ENCODE assay signal across 8 mouse cellular contexts in the genomic region with DNA sequence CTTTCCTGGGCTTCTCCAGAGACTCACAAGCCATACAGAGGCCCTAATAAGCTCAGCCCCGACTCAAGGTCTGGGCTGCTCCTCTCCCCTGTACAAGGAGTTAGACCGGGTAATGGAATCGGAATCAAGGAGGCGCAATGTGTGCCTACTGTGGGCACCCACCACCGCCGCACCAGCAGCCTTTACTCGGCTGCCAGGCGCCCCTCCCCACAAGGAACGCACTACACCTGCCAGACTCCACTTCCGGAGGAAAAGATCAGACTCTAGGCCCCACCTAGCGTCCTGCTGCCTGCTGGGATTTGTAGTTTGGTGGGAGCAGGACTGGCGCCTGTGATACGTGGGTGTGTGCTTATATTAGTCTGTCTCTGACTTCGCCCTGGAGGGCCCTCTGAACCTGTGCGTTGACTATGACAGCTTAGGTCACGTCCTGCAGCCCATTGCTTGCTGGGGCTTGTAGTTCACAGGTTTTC. TPM values are rescaled to one million over a fixed set of nuclear protein-coding genes. Genes with fewer than 3 reads are reported as not detected.
DNase-seq lines count a peak whose midpoint lies in the region; ATAC-seq and TF ChIP-seq lines count a peak whose summit lies in the region.

No protein-coding gene starts in this region.

- peaks cover 0 to 13% of the 10 kb centered on the region in 2 experiments; a peak in 2 of 4 replicates for H3K36me3 ChIP-seq in MEL (ENCODE audit: control insufficient read depth in 1 of 2, insufficient read depth in 2 of 2, low read length in 2 of 2)
- H3K36me3 ChIP-seq in forebrain, postnatal 0 days (ENCODE audit: insufficient read depth), result no peaks in the 10 kb centered on the region
- H3K36me3 ChIP-seq in lung, embryonic 16.5 days (ENCODE audit: control insufficient read depth, insufficient read depth, low read length), result no peaks in the 10 kb centered on the region

- ATAC-seq in forebrain, postnatal 0 days, result peak; percentile 98
- ATAC-seq in hematopoietic stem cell, adult 5-6 weeks (replicated peaks in 1 of 2; ENCODE audit: insufficient read depth in 1 of 2, low FRiP score in 2 of 2, low TSS enrichment in 1 of 2, low read depth in 1 of 2, poor library complexity in 2 of 2, severe bottlenecking in 2 of 2), result peak; percentile 94 to 95
- ATAC-seq in lung, embryonic 16.5 days (ENCODE audit: low read depth), result peak; percentile 95

- no peaks in the 10 kb centered on the region for H3K9me3 ChIP-seq in MEL (replicated peaks; ENCODE audit: insufficient read depth, low read length)
- no peaks in the 10 kb centered on the region for H3K9me3 ChIP-seq in forebrain, postnatal 0 days (ENCODE audit: low read length)
- no peaks in the 10 kb centered on the region for H3K9me3 ChIP-seq in lung, embryonic 16.5 days (ENCODE audit: control insufficient read depth, low read length)

- H3K27ac ChIP-seq in MEL (ENCODE audit: control insufficient read depth, low read depth, low read length), result peak overlapping the region; percentile 44; the same call in 1 of the 2 replicates
- H3K27ac ChIP-seq in cerebellum, adult 2 months (ENCODE audit: insufficient read depth, low read length), result peak overlapping the region; percentile 82
- peak overlapping the region; percentile 47; the same call in 1 of the 2 replicates for H3K27ac ChIP-seq in forebrain, postnatal 0 days (ENCODE audit: low read depth, low read length)
- H3K27ac ChIP-seq in lung, embryonic 16.5 days (ENCODE audit: low read length), result peak overlapping the region; percentile 9; the same call in 1 of the 2 replicates

- TF ChIP-seq CTCF in MEL (IDR thresholded peaks at IDR 0.05 in 2 of 3, conservative IDR thresholded peaks at IDR 0.05 in 1 of 3; ENCODE audit: control insufficient read depth in 1 of 3, insufficient read depth in 1 of 3, low read depth in 2 of 3, low read length in 3 of 3, poor library complexity in 1 of 3, severe bottlenecking in 1 of 3), result no peak
- TF ChIP-seq CTCF in cerebellum, adult 2 months (IDR thresholded peaks at IDR 0.05; ENCODE audit: borderline replicate concordance, insufficient read depth, low read depth, low read length), result no peak
- TF ChIP-seq CTCF in forebrain, postnatal 0 days (IDR thresholded peaks at IDR 0.05; ENCODE audit: low read depth), result peak; percentile 48

- H3K27me3 ChIP-seq in MEL (ENCODE audit: control insufficient read depth in 1 of 2, insufficient read depth in 2 of 2, low read length in 2 of 2), result no peaks in the 10 kb centered on the region
- no peaks in the 10 kb centered on the region for H3K27me3 ChIP-seq in cerebellum, adult 2 months (ENCODE audit: control insufficient read depth, insufficient read depth, low read length)
- H3K27me3 ChIP-seq in forebrain, postnatal 0 days (ENCODE audit: insufficient read depth, low read length), result no peaks in the 10 kb centered on the region
- no peaks in the 10 kb centered on the region for H3K27me3 ChIP-seq in lung, embryonic 16.5 days (ENCODE audit: control insufficient read depth, insufficient read depth, low read depth, low read length)

- no peak for TF ChIP-seq RAD21 in MEL (IDR thresholded peaks at IDR 0.05; ENCODE audit: low read depth, low read length)

- 2% methylated on average over 16 of the region's 16 CpGs for WGBS in cerebellum, adult 2 months
- under 1% methylated on average over 16 of the region's 16 CpGs for WGBS in forebrain, postnatal 0 days
- 2% methylated on average over 16 of the region's 16 CpGs for WGBS in lung, embryonic 16.5 days

- DNase-seq in MEL (ENCODE audit: low read depth, low spot score), result peak; percentile 96
- DNase-seq in cerebellum, adult 2 months, result peak; percentile 91 to 97
- DNase-seq in forebrain, postnatal 0 days, result peak; percentile 91
- DNase-seq in layer of hippocampus, adult 9-10 months (ENCODE audit: low spot score), result peak; percentile 88
- peak; percentile 52 for DNase-seq in ovary, postnatal 10 days (ENCODE audit: low spot score)
- peak; percentile 82 to 83 for DNase-seq in thymus, postnatal 10 days (ENCODE audit: low spot score in 2 of 2)

- H3K79me2 ChIP-seq in MEL (ENCODE audit: control insufficient read depth, insufficient read depth, low read length, poor library complexity), result no peaks in the 10 kb centered on the region; the same call in 1 of the 2 replicates

- TF ChIP-seq EP300 in MEL (IDR thresholded peaks at IDR 0.05; ENCODE audit: low read depth in 1 of 2, low read length in 2 of 2), result peak in 1 of 2 experiments; percentile 21; a peak in 1 of 4 replicates

- peak overlapping the region; percentile 65 for H3K4me2 ChIP-seq in forebrain, postnatal 0 days (ENCODE audit: low read depth)
- peak overlapping the region; percentile 76 for H3K4me2 ChIP-seq in lung, embryonic 16.5 days (ENCODE audit: low read depth, low read length)

- peak overlapping the region; percentile 65 to 75 for H3K4me3 ChIP-seq in MEL (ENCODE audit: control insufficient read depth in 1 of 2, insufficient read depth in 1 of 2, low read depth in 2 of 2, low read length in 2 of 2)
- H3K4me3 ChIP-seq in cerebellum, adult 2 months (replicated peaks; ENCODE audit: insufficient read depth, low read depth, low read length), result peak overlapping the region; percentile 73
- peak overlapping the region; percentile 42 for H3K4me3 ChIP-seq in forebrain, postnatal 0 days (ENCODE audit: low read depth, low read length)
- peak overlapping the region; percentile 59 for H3K4me3 ChIP-seq in lung, embryonic 16.5 days (ENCODE audit: low read length)

- TF ChIP-seq POLR2A in MEL (IDR thresholded peaks at IDR 0.05; ENCODE audit: control insufficient read depth in 1 of 2, insufficient read depth in 1 of 2, low read depth in 1 of 2, low read length in 2 of 2, poor library complexity in 1 of 2), result peak; percentile 84 to 88
- peak; percentile 92 for TF ChIP-seq POLR2A in cerebellum, adult 2 months (IDR thresholded peaks at IDR 0.05; ENCODE audit: borderline replicate concordance, insufficient read depth, low read length)

- H3K9ac ChIP-seq in MEL (ENCODE audit: control insufficient read depth, low read depth, low read length, poor library complexity, severe bottlenecking), result peak overlapping the region; percentile 79
- peak overlapping the region; percentile 61 for H3K9ac ChIP-seq in forebrain, postnatal 0 days
- H3K9ac ChIP-seq in lung, embryonic 16.5 days (ENCODE audit: low read length), result peak overlapping the region; percentile 72

- peaks cover 0 to 21% of the 10 kb centered on the region in 2 experiments; a peak in 2 of 4 replicates for H3K4me1 ChIP-seq in MEL (ENCODE audit: control insufficient read depth in 1 of 2, insufficient read depth in 2 of 2, low read length in 2 of 2)
- H3K4me1 ChIP-seq in cerebellum, adult 2 months (ENCODE audit: control insufficient read depth, insufficient read depth, low read length), result no peaks in the 10 kb centered on the region
- H3K4me1 ChIP-seq in forebrain, postnatal 0 days (ENCODE audit: insufficient read depth), result peaks cover 7% of the 10 kb centered on the region; the same call in 1 of the 2 replicates
- peaks cover 8% of the 10 kb centered on the region for H3K4me1 ChIP-seq in lung, embryonic 16.5 days (replicated peaks; ENCODE audit: control insufficient read depth, insufficient read depth, low read length)

TF ChIP-seq in MEL, 35 proteins besides CTCF, POLR2A, EP300 and RAD21 (continues in another document):
- TF ChIP-seq MAZ (IDR thresholded peaks at IDR 0.05; ENCODE audit: low read depth, low read length), result peak; percentile 86
- peak; percentile 92 for TF ChIP-seq KAT2A (conservative IDR thresholded peaks at IDR 0.05; ENCODE audit: low read depth, low read length)
- TF ChIP-seq TBP (IDR thresholded peaks at IDR 0.05; ENCODE audit: low read depth, low read length), result 0 out of 2 replicates have a peak, but pooled peaks have one; percentile 47
- TF ChIP-seq ELF1 (IDR thresholded peaks at IDR 0.05; ENCODE audit: low read depth, low read length), result peak; percentile 91

RNA-seq across cellular contexts. Expression of gene Capg, which starts 5.6 kb away (rescaled TPM):
- 222 and 241 TPM in 2 replicates for total RNA-seq in MEL (2012; rRNA removed)
- polyA plus RNA-seq in MEL (2012; ENCODE audit: insufficient read depth in 1 of 2, insufficient read length in 2 of 2, low read depth in 1 of 2, low replicate concordance in 2 of 2, missing spikeins in 1 of 2), result 100 to 1,000 TPM in 1 of 2 experiments, not detected in 1; 283 TPM
- polyA plus RNA-seq in cerebellum, adult 2 months (2012; rRNA removed), result 3.6 and 4.8 TPM in 2 replicates
- 6.7 and 8.9 TPM in 2 replicates for total RNA-seq in forebrain, postnatal 0 days (2014; rRNA removed)
- polyA plus RNA-seq in forebrain, postnatal 0 days (2015; fragmentation: Nextera tagmentation; extraction: Ambion mirVana), result 7.1 and 7.6 TPM in 2 replicates
- 61.1 and 113 TPM in 2 replicates for total RNA-seq in hematopoietic stem cell, adult 5-6 weeks (2017)
- polyA plus RNA-seq in lung, embryonic 16.5 days (2015; fragmentation: Nextera tagmentation; extraction: Ambion mirVana), result 75.8 and 82.9 TPM in 2 replicates

RNA-seq across cellular contexts. Expression of gene Sh2d6, which starts 17.1 kb away (rescaled TPM):
- total RNA-seq in MEL (2012; rRNA removed), result not detected in 2 replicates
- under 1 TPM in 1 of 2 experiments, not detected in 1; 0.17 TPM for polyA plus RNA-seq in MEL (2012; ENCODE audit: insufficient read depth in 1 of 2, insufficient read length in 2 of 2, low read depth in 1 of 2, low replicate concordance in 2 of 2, missing spikeins in 1 of 2)
- 0.78 and 0.79 TPM in 2 replicates for polyA plus RNA-seq in cerebellum, adult 2 months (2012; rRNA removed)
- 0.24 and 0.38 TPM in 2 replicates for total RNA-seq in forebrain, postnatal 0 days (2014; rRNA removed)
- 0.21 and 0.47 TPM in 2 replicates for polyA plus RNA-seq in forebrain, postnatal 0 days (2015; fragmentation: Nextera tagmentation; extraction: Ambion mirVana)
- not detected in 2 replicates for total RNA-seq in hematopoietic stem cell, adult 5-6 weeks (2017)
- not detected in 2 replicates for polyA plus RNA-seq in lung, embryonic 16.5 days (2015; fragmentation: Nextera tagmentation; extraction: Ambion mirVana)

RNA-seq across cellular contexts. Expression of gene Elmod3, which starts 59.6 kb away (rescaled TPM):
- total RNA-seq in MEL (2012; rRNA removed), result 4.2 and 4.6 TPM in 2 replicates
- polyA plus RNA-seq in MEL (2012; ENCODE audit: insufficient read depth in 1 of 2, insufficient read length in 2 of 2, low read depth in 1 of 2, low replicate concordance in 2 of 2, missing spikeins in 1 of 2), result 10 to 100 TPM in 1 of 2 experiments, not detected in 1; 14.1 TPM
- polyA plus RNA-seq in cerebellum, adult 2 months (2012; rRNA removed), result 32.5 and 32.7 TPM in 2 replicates
- total RNA-seq in forebrain, postnatal 0 days (2014; rRNA removed), result 12.8 and 13.1 TPM in 2 replicates
- 16.5 and 18.3 TPM in 2 replicates for polyA plus RNA-seq in forebrain, postnatal 0 days (2015; fragmentation: Nextera tagmentation; extraction: Ambion mirVana)
- 7.6 and 9.8 TPM in 2 replicates for total RNA-seq in hematopoietic stem cell, adult 5-6 weeks (2017)
- 17.5 and 20.0 TPM in 2 replicates for polyA plus RNA-seq in lung, embryonic 16.5 days (2015; fragmentation: Nextera tagmentation; extraction: Ambion mirVana)

RNA-seq across cellular contexts. Expression of gene Retsat, which starts 59.7 kb away (rescaled TPM):
- 35.1 and 40.3 TPM in 2 replicates for total RNA-seq in MEL (2012; rRNA removed)
- polyA plus RNA-seq in MEL (2012; ENCODE audit: insufficient read depth in 1 of 2, insufficient read length in 2 of 2, low read depth in 1 of 2, low replicate concordance in 2 of 2, missing spikeins in 1 of 2), result 10 to 100 TPM in 1 of 2 experiments, not detected in 1; 61.5 TPM
- polyA plus RNA-seq in cerebellum, adult 2 months (2012; rRNA removed), result 13.7 and 15.6 TPM in 2 replicates
- 3.2 and 7.5 TPM in 2 replicates for total RNA-seq in forebrain, postnatal 0 days (2014; rRNA removed)
- 6.2 and 7.2 TPM in 2 replicates for polyA plus RNA-seq in forebrain, postnatal 0 days (2015; fragmentation: Nextera tagmentation; extraction: Ambion mirVana)
- 12.4 and 17.1 TPM in 2 replicates for total RNA-seq in hematopoietic stem cell, adult 5-6 weeks (2017)
- 18.6 and 20.1 TPM in 2 replicates for polyA plus RNA-seq in lung, embryonic 16.5 days (2015; fragmentation: Nextera tagmentation; extraction: Ambion mirVana)

Comparison
In these comparisons a context has a peak if more than half of its experiments do, and no peak if none do; other contexts are left out.
1. Peak in every context shown above with its lines: DNase-seq, ATAC-seq, H3K4me3 ChIP-seq and H3K27ac ChIP-seq.
2. H3K27ac ChIP-seq: peak in every context shown above with its lines; median percentile 82 in cerebellum, adult 2 months; 47 in forebrain, postnatal 0 days; 44 in MEL; 9 in lung, embryonic 16.5 days.